Mouse (Mus musculus): ENCODE results near the gene Chst5.

Gene Chst5

GRCm38 (mm10) chr8:111929648-111930344 lies 19.5 kb upstream of the Chst5 start:
- DNase-seq = no peak

- DNase-seq = no peak
Measured at GRCm38 (mm10) chr8:111924976-111925375, 14.7 kb upstream of the Chst5 start.

GRCm38 (mm10) chr8:111923383-111923804 lies 13.1 kb upstream of the Chst5 start:
- peak; percentile 49 to 74 for DNase-seq

- DNase-seq = no peak
Measured at GRCm38 (mm10) chr8:111920971-111921370, 10.7 kb upstream of the Chst5 start.

- no peak for DNase-seq
Measured at GRCm38 (mm10) chr8:111919663-111920062, 9.4 kb upstream of the Chst5 start.

- no peak for DNase-seq
Measured at GRCm38 (mm10) chr8:111912860-111913432, 2.7 kb upstream of the Chst5 start.

- DNase-seq = no peak
Measured at GRCm38 (mm10) chr8:111911572-111911971, 1.3 kb upstream of the Chst5 start.

- DNase-seq = no peak
Measured at GRCm38 (mm10) chr8:111905500-111906121, 4.6 kb downstream of the Chst5 start.

- no peak for DNase-seq
Measured at GRCm38 (mm10) chr8:111902080-111902479, 8.2 kb downstream of the Chst5 start.

- no peak for DNase-seq
Measured at GRCm38 (mm10) chr8:111898586-111898985, 11.7 kb downstream of the Chst5 start.

- DNase-seq = no peak
Measured at GRCm38 (mm10) chr8:111894955-111895354, 15.3 kb downstream of the Chst5 start.

GRCm38 (mm10) chr8:111892615-111893014 lies 17.6 kb downstream of the Chst5 start:
- DNase-seq = no peak

GRCm38 (mm10) chr8:111891983-111892382 lies 18.3 kb downstream of the Chst5 start:
- no peak for DNase-seq

GRCm38 (mm10) chr8:111890911-111891303 lies 19.3 kb downstream of the Chst5 start:
- DNase-seq = no peak

GRCm38 (mm10) chr8:111889931-111890910 lies 20.0 kb downstream of the Chst5 start:
- no peak for DNase-seq

- peak; percentile 19 to 38 for DNase-seq
Measured at GRCm38 (mm10) chr8:111888091-111888650, 22.1 kb downstream of the Chst5 start.

- DNase-seq = no peak
Measured at GRCm38 (mm10) chr8:111887479-111887878, 22.8 kb downstream of the Chst5 start.

GRCm38 (mm10) chr8:111883615-111884014 lies 26.6 kb downstream of the Chst5 start:
- DNase-seq = no peak

GRCm38 (mm10) chr8:111881591-111881990 lies 28.7 kb downstream of the Chst5 start:
- peak; percentile 49 to 77 for DNase-seq

- DNase-seq = no peak
Measured at GRCm38 (mm10) chr8:111877711-111878110, 32.5 kb downstream of the Chst5 start.

GRCm38 (mm10) chr8:111876355-111876948 lies 33.8 kb downstream of the Chst5 start, which contains the start of gene Tmem170:
Tmem170 (minus strand) TSS chr8:111876750.
- DNase-seq = peak; percentile 98 to 99

GRCm38 (mm10) chr8:111875758-111876157 lies 34.5 kb downstream of the Chst5 start:
- peak; percentile 23 to 37 for DNase-seq
